In genomic region chr10:84948970-84949683, GRCm38 (mm10) we compare ENCODE assay signal across 20 mouse cellular contexts. TPM values are rescaled to one million over a fixed set of nuclear protein-coding genes. Genes with fewer than 3 reads are reported as not detected.
DNase-seq lines count a peak whose midpoint lies in the region; ATAC-seq and TF ChIP-seq lines count a peak whose summit lies in the region.
"Had no signal": no experiment of that assay in that cellular context is flagged by ENCODE, and none has a peak within 500 bp of the region (broad histone marks: within the 10 kb centered on the region; RNA-seq: fewer than 3 reads in every experiment).

No protein-coding gene starts in this region.

- H3K4me2 ChIP-seq in liver, embryonic 16.5 days (ENCODE audit: low read depth, low read length) = no peak overlapping the region
- H3K4me2 ChIP-seq in liver, embryonic 11.5 days = no peak overlapping the region
- H3K4me2 ChIP-seq in stomach, embryonic 14.5 days (replicated peaks; ENCODE audit: low read depth, low read length) = no peak overlapping the region
- no peak overlapping the region for H3K4me2 ChIP-seq in heart, embryonic 12.5 days
- H3K4me2 ChIP-seq: embryonic facial prominence, embryonic 15.5 days; forebrain, embryonic 15.5 days; hindbrain, embryonic 15.5 days; limb, embryonic 15.5 days; liver, embryonic 15.5 days; neural tube, embryonic 13.5 days had no signal

- peaks cover 7% of the 10 kb centered on the region for H3K79me2 ChIP-seq in heart, adult 2 months (replicated peaks; ENCODE audit: control insufficient read depth, insufficient read depth, low read length)

- H3K36me3 ChIP-seq in heart, adult 2 months (ENCODE audit: control insufficient read depth, insufficient read depth, low read length) = peaks cover 31% of the 10 kb centered on the region
- peaks cover 36% of the 10 kb centered on the region for H3K36me3 ChIP-seq in heart, embryonic 10.5 days
- peaks cover 10% of the 10 kb centered on the region for H3K36me3 ChIP-seq in liver, embryonic 16.5 days (ENCODE audit: control insufficient read depth, insufficient read depth)
- peaks cover 8% of the 10 kb centered on the region; the same call in 1 of the 2 replicates for H3K36me3 ChIP-seq in liver, embryonic 11.5 days (ENCODE audit: control insufficient read depth, insufficient read depth, low read length)
- H3K36me3 ChIP-seq in stomach, embryonic 14.5 days (ENCODE audit: control insufficient read depth, insufficient read depth, low read length) = peaks cover 14% of the 10 kb centered on the region; the same call in 1 of the 2 replicates
- peaks cover 31% of the 10 kb centered on the region for H3K36me3 ChIP-seq in heart, embryonic 12.5 days

- H3K27ac ChIP-seq in heart, adult 2 months = peak overlapping the region; percentile 19; the same call in 1 of the 2 replicates
- no peak overlapping the region for H3K27ac ChIP-seq in heart, embryonic 10.5 days
- no peak overlapping the region for H3K27ac ChIP-seq in liver, embryonic 16.5 days (ENCODE audit: low read length)
- no peak overlapping the region for H3K27ac ChIP-seq in liver, embryonic 11.5 days (ENCODE audit: low read depth, low read length)
- peak overlapping the region; percentile 21; the same call in 1 of the 2 replicates for H3K27ac ChIP-seq in stomach, embryonic 14.5 days (ENCODE audit: low read length)
- no peak overlapping the region for H3K27ac ChIP-seq in heart, embryonic 12.5 days (ENCODE audit: poor library complexity, severe bottlenecking)
- H3K27ac ChIP-seq: embryonic facial prominence, embryonic 15.5 days; forebrain, embryonic 15.5 days; hindbrain, embryonic 15.5 days; limb, embryonic 15.5 days; liver, embryonic 15.5 days; neural tube, embryonic 13.5 days had no signal

- no peak for TF ChIP-seq CTCF in heart, adult 2 months (IDR thresholded peaks at IDR 0.05)

- 36% methylated on average over 8 of the region's 8 CpGs for WGBS in heart, adult 2 months
- WGBS in heart, embryonic 10.5 days = 76% methylated on average over 8 of the region's 8 CpGs
- WGBS in liver, embryonic 16.5 days (ENCODE audit: insufficient replicate concordance) = 65% methylated on average over 8 of the region's 8 CpGs
- 71% methylated on average over 8 of the region's 8 CpGs for WGBS in liver, embryonic 11.5 days
- WGBS in stomach, embryonic 14.5 days = 36% methylated on average over 8 of the region's 8 CpGs
- WGBS in heart, embryonic 12.5 days = 58% methylated on average over 8 of the region's 8 CpGs

- no peak for TF ChIP-seq EP300 in heart, adult 2 months (IDR thresholded peaks at IDR 0.05; ENCODE audit: insufficient read depth, low read depth, low read length)

- H3K9ac ChIP-seq in heart, adult 2 months (ENCODE audit: low read depth, low read length) = no peak overlapping the region
- H3K9ac ChIP-seq in liver, embryonic 16.5 days (ENCODE audit: low read depth, low read length) = no peak overlapping the region
- no peak overlapping the region for H3K9ac ChIP-seq in liver, embryonic 11.5 days (ENCODE audit: low read depth, low read length)
- no peak overlapping the region for H3K9ac ChIP-seq in stomach, embryonic 14.5 days (replicated peaks; ENCODE audit: low read depth, low read length)
- no peak overlapping the region for H3K9ac ChIP-seq in heart, embryonic 12.5 days
- H3K9ac ChIP-seq: embryonic facial prominence, embryonic 15.5 days; forebrain, embryonic 15.5 days; hindbrain, embryonic 15.5 days; limb, embryonic 15.5 days; liver, embryonic 15.5 days; neural tube, embryonic 13.5 days had no signal

- intact Hi-C loops in heart, adult 2 months (cut with DNase I) = no loop called here

- H3K9me3 ChIP-seq in heart, embryonic 10.5 days = no peaks in the 10 kb centered on the region
- no peaks in the 10 kb centered on the region for H3K9me3 ChIP-seq in liver, embryonic 16.5 days (replicated peaks; ENCODE audit: control insufficient read depth, low read length)
- H3K9me3 ChIP-seq in liver, embryonic 11.5 days (ENCODE audit: control insufficient read depth, low read length) = no peaks in the 10 kb centered on the region
- H3K9me3 ChIP-seq in stomach, embryonic 14.5 days (ENCODE audit: control insufficient read depth, low read depth, low read length) = no peaks in the 10 kb centered on the region
- no peaks in the 10 kb centered on the region for H3K9me3 ChIP-seq in heart, embryonic 12.5 days (replicated peaks)
- H3K9me3 ChIP-seq: embryonic facial prominence, embryonic 15.5 days; forebrain, embryonic 15.5 days; hindbrain, embryonic 15.5 days; limb, embryonic 15.5 days; liver, embryonic 15.5 days; neural tube, embryonic 13.5 days had no signal

- no peak for TF ChIP-seq POLR2A in heart, adult 2 months (IDR thresholded peaks at IDR 0.05; ENCODE audit: insufficient read depth, low read depth, low read length)

- peaks cover 11% of the 10 kb centered on the region for H3K4me1 ChIP-seq in heart, adult 2 months (ENCODE audit: control insufficient read depth, insufficient read depth, low read length)
- no peaks in the 10 kb centered on the region for H3K4me1 ChIP-seq in heart, embryonic 10.5 days
- H3K4me1 ChIP-seq in liver, embryonic 16.5 days (ENCODE audit: control insufficient read depth, low read depth, low read length) = peaks cover 3% of the 10 kb centered on the region
- no peaks in the 10 kb centered on the region for H3K4me1 ChIP-seq in liver, embryonic 11.5 days (replicated peaks; ENCODE audit: control insufficient read depth, insufficient read depth, low read length)
- H3K4me1 ChIP-seq in stomach, embryonic 14.5 days (ENCODE audit: control insufficient read depth, insufficient read depth, low read length) = peaks cover 21% of the 10 kb centered on the region
- H3K4me1 ChIP-seq in heart, embryonic 12.5 days (replicated peaks) = peaks cover 20% of the 10 kb centered on the region
- H3K4me1 ChIP-seq: forebrain, embryonic 15.5 days had no signal

- no peak overlapping the region for H3K4me3 ChIP-seq in heart, adult 2 months
- H3K4me3 ChIP-seq in heart, embryonic 10.5 days = no peak overlapping the region
- no peak overlapping the region for H3K4me3 ChIP-seq in liver, embryonic 16.5 days (ENCODE audit: low read depth, low read length)
- H3K4me3 ChIP-seq in liver, embryonic 11.5 days (ENCODE audit: low read depth, low read length) = no peak overlapping the region
- no peak overlapping the region for H3K4me3 ChIP-seq in stomach, embryonic 14.5 days (ENCODE audit: low read depth, low read length)
- H3K4me3 ChIP-seq in heart, embryonic 12.5 days = no peak overlapping the region
- H3K4me3 ChIP-seq: embryonic facial prominence, embryonic 15.5 days; forebrain, embryonic 15.5 days; hindbrain, embryonic 15.5 days; limb, embryonic 15.5 days; liver, embryonic 15.5 days; myocyte; neural tube, embryonic 13.5 days had no signal

- DNase-seq in heart, adult 2 months = no peak
- no peak for DNase-seq in heart, embryonic 10.5 days (ENCODE audit: low spot score)
- DNase-seq in liver, embryonic 11.5 days (ENCODE audit: low spot score) = no peak
- DNase-seq in brain, adult 2 months (ENCODE audit: low read depth, low spot score) = peak; percentile 50
- DNase-seq in spleen, postnatal 36 days (ENCODE audit: low spot score in 2 of 2) = no peak
- DNase-seq: adrenal gland, postnatal 14 days; cerebellum, adult 8-10 months; thymus, postnatal 36 days had no signal

- peak; percentile 19; the same call in 1 of the 2 replicates for ATAC-seq in liver, embryonic 16.5 days (ENCODE audit: low read depth)
- ATAC-seq in liver, embryonic 11.5 days (replicated peaks; ENCODE audit: low FRiP score) = no peak
- ATAC-seq in stomach, embryonic 14.5 days (ENCODE audit: insufficient number of reproducible peaks, insufficient read depth, low FRiP score, low read depth) = no peak
- no peak for ATAC-seq in heart, embryonic 12.5 days (ENCODE audit: insufficient number of reproducible peaks, low FRiP score)
- ATAC-seq: CD4-positive, CD25-positive, alpha-beta regulatory T cell, adult 4 months; forebrain, embryonic 15.5 days; midbrain, embryonic 16.5 days had no signal

- no peaks in the 10 kb centered on the region for H3K27me3 ChIP-seq in heart, adult 2 months (ENCODE audit: control insufficient read depth, insufficient read depth, low read length)
- no peaks in the 10 kb centered on the region for H3K27me3 ChIP-seq in heart, embryonic 10.5 days (ENCODE audit: insufficient read depth, poor library complexity, severe bottlenecking)
- H3K27me3 ChIP-seq in liver, embryonic 16.5 days (ENCODE audit: control insufficient read depth, insufficient read depth, low read depth, low read length) = no peaks in the 10 kb centered on the region
- H3K27me3 ChIP-seq in liver, embryonic 11.5 days (replicated peaks; ENCODE audit: control insufficient read depth, insufficient read depth, low read length) = no peaks in the 10 kb centered on the region
- H3K27me3 ChIP-seq in stomach, embryonic 14.5 days (ENCODE audit: control insufficient read depth, insufficient read depth, low read length) = no peaks in the 10 kb centered on the region
- H3K27me3 ChIP-seq in heart, embryonic 12.5 days (replicated peaks) = no peaks in the 10 kb centered on the region
- H3K27me3 ChIP-seq: embryonic facial prominence, embryonic 15.5 days; forebrain, embryonic 15.5 days; hindbrain, embryonic 15.5 days; limb, embryonic 15.5 days; liver, embryonic 15.5 days; neural tube, embryonic 13.5 days had no signal

RNA-seq across cellular contexts. Expression of gene Ric8b, which starts 31.7 kb away (rescaled TPM):
- 10 to 100 TPM; 36.5 to 42.1 TPM for total RNA-seq in heart, adult 2 months (2021)
- polyA plus RNA-seq in heart, adult 2 months (2012; rRNA removed) = 20.5 and 34.6 TPM in 2 replicates
- 21.0 and 23.5 TPM in 2 replicates for polyA plus RNA-seq in heart, embryonic 10.5 days (2016; fragmentation: Nextera tagmentation; extraction: Ambion mirVana)
- 3.0 and 3.2 TPM in 2 replicates for polyA plus RNA-seq in liver, embryonic 16.5 days (2015; fragmentation: Nextera tagmentation; extraction: Ambion mirVana)
- polyA plus RNA-seq in liver, embryonic 11.5 days (2014; fragmentation: Nextera tagmentation; extraction: Ambion mirVana) = 9.7 and 11.8 TPM in 2 replicates
- polyA plus RNA-seq in stomach, embryonic 14.5 days (2014; fragmentation: Nextera tagmentation; extraction: Ambion mirVana) = 21.9 and 22.2 TPM in 2 replicates
- polyA plus RNA-seq in heart, embryonic 12.5 days (2016; fragmentation: Nextera tagmentation; extraction: Ambion mirVana) = 20.7 and 20.8 TPM in 2 replicates

Comparison
In these comparisons a context has a peak if more than half of its experiments do, and no peak if none do; other contexts are left out.
1. H3K27ac ChIP-seq: peak in heart, adult 2 months (single experiment) and stomach, embryonic 14.5 days (single experiment); none in heart, embryonic 10.5 days (single experiment), liver, embryonic 16.5 days (single experiment), liver, embryonic 11.5 days (single experiment) and heart, embryonic 12.5 days (single experiment).